Mouse (Mus musculus) frontal cortex, postnatal 14 days (tissue): ENCODE results near the gene Atp6v1c2.

Source experiments
- DNase-seq, 2 experiments: peaks; one replicate each; pipeline ENCODE4 v3.0.0; 2022; ENCODE audit warnings: low spot score in 2 of 2

The Atp6v1c2 gene

DNA sequence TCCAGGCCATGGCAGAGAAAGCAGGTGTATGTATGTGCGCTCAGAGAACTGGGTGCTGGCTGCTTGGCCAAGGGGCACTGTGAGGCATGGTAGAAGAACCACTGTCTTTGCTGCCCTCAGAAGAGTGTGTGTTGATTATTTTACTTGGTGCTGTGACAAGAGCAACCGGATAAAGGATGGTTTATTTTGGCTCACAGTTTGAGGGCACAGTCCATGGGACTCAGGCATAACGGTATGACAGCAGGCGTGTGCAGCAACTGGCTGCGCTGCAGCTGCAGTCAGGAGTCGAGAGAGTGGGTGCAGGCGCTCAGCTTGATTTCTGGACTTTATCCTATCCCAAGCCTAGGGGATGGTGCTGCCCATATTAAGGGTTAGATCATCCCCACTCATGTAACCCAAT, 70.7 kb downstream of the Atp6v1c2 start:
- DNase-seq = no peak

DNA sequence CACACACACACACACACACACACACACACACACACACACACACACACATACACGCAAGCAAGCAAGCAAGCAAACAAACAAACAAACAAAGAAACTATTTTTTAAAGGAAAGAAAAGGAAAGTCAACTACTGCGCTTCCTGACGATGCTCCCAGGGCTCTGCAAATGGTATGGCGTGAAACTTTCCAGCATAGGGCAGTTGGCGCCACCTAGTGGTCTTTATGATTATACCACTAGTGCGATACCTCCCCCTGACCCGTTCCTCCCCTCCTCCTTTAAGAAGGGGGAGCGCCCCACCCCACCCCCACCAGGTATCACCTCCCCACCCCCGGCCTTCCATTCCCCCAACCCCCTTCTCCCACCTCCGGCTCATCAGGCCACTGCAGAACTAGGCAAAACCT, 72.3 kb downstream of the Atp6v1c2 start:
- DNase-seq = peak in 1 of 2 experiments; percentile 52

DNA sequence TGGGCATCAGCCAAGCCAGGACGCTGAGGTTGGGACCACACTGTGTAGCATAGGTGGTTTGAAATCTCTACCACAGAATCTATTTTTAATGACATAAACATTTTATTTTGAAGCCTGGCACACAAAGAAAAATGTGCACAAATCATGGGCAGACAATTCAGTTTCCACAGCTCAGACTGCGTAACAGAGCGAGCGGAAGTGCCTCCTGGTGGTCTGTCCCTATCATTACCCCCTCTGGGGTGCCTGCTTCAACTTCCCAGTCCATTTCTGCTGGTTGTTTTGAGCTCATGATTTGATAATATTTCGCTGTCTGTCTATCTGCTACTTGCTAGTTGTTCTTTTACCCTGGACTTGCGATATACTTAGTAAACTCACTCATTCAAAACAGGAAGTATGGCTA, 73.6 kb downstream of the Atp6v1c2 start:
- no peak for DNase-seq

DNA sequence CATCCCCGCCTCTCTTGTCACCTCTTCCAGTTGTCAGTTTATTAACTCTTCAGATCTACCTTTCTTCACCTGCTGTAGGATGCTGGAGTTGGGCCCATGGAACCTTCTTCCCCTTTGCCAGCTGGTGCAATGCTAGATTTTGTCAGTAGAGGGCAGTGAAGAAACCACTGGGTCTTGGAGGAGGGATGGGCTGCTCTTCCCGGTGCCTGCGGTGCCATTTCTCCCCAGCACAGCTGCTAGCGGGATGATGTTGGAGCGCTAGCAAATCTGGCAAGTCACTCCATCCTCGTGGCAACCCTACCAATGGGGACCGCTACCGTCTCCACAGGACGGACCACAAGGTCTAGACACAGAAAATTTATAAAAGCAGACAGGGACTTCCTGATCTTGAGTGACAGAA, 76.1 kb downstream of the Atp6v1c2 start:
- DNase-seq = peak; percentile 63 to 67

DNA sequence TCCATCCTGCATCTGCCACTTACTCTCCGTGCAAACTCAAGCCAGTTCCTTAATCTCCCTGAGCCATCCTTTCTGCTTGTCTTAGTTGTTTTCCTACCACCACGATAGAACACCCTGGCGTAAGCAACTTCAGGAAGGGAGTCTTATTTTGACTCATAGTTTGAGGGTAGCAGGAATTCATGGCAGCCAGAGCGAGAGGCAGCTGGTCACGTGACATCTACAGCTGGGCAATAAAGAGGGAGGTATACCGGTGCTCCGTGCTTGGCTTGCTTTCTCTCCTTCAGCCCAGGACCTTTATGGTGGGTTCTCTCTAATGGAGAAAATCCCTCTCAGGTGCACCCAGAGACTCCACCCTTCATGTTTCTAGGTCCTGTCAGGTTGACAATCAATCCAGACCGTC, 78.2 kb downstream of the Atp6v1c2 start:
- no peak for DNase-seq

DNA sequence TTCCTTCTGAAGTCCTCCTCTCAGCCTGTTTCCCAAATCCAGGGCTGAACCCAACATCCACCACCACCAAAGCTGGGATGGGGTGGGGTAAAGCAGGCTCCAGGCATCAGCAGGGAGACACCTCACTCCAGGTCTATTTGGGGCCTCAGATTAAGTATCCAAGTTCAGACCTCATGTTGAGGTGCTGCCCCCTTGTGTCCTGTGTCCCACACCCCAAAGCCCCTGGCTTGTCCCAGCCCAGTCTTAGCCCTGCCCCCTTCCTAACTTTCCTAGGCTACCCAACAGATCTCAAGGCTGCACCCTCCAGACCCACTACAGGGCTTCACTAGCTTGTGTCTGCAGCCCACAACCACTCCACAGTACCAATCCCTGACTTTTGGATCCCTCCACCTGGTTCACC, 87.1 kb downstream of the Atp6v1c2 start:
- DNase-seq = no peak

DNA sequence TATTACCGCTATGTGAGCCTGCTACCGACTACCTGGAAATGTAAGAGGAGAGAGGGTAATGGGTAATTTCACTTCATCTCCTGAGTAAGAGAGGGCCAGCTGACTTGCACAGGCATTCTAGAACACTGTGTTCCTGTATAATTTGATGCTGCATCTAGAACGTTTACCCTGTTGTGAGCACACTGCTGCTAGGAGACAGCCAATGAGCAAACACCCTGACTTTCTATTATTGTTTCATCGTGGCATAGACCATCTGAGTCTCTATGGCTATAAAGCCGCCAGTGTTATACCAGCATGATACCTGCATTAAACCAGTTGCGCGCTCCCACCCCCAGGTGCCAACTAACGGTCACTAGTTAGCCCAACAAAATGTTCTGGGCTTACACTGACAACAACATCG, 87.5 kb downstream of the Atp6v1c2 start:
- no peak for DNase-seq

DNA sequence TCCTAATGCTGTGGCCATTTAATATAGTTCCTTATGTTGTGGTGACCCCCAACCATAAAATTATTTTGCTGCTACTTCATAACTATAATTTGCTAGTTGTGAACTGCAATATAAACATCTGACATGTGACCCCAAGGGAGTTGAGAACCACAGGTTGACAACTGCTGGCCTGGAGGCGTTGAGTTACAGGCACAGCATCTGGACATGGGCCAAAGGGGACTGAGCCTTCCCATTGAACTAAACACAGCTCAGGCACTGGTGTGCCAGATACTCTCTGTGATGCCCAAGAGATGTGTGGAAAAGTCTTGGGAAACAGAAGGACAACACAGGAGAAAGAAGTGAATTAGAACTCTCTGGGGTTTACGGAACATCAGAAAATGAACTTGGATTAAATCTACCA, 88.1 kb downstream of the Atp6v1c2 start:
- DNase-seq = no peak

DNA sequence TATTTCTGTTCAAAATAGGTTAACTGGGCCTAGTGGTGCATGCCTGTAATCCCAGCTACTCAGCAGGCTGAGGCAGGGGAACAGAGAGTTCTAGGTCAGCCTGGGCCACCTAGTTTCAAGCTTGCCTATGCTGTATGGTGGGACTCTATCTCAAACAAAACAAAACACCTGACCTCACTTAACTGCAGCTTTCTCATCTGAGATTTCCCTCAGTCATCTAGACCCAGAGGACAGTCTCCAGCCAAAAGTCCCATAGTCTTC, 89.8 kb downstream of the Atp6v1c2 start:
- no peak for DNase-seq

DNA sequence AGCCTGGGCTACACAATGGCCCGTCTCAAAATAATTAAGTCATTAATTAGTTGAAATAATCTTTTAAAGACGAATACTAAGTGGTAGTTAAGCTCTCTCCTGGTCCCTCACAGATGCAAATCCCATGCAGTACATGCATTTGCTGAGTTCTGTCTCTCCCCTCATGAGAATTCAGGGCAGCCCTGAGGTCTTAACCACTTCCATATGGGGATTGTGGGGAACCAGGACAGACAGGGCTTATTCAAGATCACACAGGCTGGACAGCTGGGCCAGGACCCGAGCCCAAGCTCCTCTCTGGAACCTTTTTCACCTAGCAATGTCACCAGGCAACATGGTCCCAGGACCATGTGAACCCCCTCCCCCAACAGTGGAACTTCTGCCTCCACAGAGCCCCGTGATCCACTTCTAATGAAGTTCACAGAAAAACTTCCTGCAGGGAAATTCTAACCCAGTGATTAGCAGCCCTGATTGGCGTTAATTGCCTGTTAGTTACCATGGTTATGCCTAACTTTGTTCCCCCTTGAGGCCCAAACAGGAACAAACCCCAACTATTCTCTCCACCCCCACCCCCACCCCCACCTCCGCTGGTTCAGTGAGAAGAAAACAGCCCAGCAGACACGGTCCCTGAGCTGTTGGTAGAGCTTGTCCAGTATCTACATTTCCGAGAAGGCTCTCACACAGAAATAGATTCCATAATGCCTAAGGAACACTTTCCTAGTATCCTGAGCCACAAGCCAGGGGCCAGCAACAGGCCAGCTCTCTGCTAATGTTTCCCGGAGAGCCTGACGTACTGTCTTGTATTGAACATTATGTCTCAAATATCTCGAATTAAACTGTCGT, 90.4 kb downstream of the Atp6v1c2 start:
- DNase-seq = no peak

DNA sequence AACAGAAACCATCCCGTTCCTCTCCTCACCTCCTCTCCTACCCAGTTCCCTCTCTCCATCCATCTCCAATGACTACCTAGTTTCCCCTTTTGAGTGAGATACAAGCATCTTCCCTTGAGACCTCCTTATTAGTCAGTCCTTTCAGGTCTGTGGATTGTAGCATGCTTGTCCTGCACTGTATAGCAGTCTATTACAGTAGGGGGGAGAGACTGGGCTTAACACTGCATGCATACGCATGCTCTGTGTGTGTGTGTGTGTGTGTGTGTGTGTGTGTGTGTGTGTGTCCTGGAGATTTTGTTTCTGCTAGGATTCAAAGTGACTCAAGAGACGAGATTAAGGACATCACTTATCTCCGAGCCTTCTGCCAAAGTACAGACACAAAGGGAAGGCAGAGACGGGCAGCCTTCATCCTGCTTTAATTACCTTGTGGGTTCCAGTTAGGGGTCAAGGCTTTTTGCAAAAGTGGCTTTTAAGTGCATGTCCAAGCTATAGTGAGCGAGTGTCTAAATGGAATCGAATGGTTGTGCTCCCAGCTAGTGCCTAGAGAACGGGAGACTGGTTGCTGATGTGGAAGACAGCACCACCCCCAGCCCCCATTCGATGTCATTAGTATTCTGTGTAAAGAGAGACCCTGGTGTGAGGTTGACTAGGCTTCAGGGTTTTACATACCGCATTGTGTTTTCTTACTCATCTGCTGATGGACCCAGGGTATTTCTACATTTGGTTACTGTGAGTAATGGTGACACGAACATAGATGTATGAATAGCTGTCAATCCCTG, 93.4 kb downstream of the Atp6v1c2 start:
- DNase-seq = no peak
